ENCODE assay signal across 8 mouse cellular contexts in genomic region chr11:103015881-103016825, GRCm38 (mm10). TPM values are rescaled to one million over a fixed set of nuclear protein-coding genes. Genes with fewer than 3 reads are reported as not detected.
A peak's percentile ranks its signal among the peaks of the same experiment; 100 is the strongest.
DNase-seq lines count a peak whose midpoint lies in the region; ATAC-seq and TF ChIP-seq lines count a peak whose summit lies in the region.

No protein-coding gene starts in this region.

- 47% methylated on average over 27 of the region's 27 CpGs for WGBS in hindbrain, embryonic 11.5 days
- WGBS in midbrain, embryonic 11.5 days = 50% methylated on average over 27 of the region's 27 CpGs

- H3K27ac ChIP-seq in hindbrain, embryonic 11.5 days (ENCODE audit: low read depth, low read length) = peak overlapping the region; percentile 86
- peak overlapping the region; percentile 87 for H3K27ac ChIP-seq in midbrain, embryonic 11.5 days (ENCODE audit: low read depth, low read length)

- no peaks in the 10 kb centered on the region for H3K27me3 ChIP-seq in G1E (ENCODE audit: insufficient read depth, low read length)
- no peaks in the 10 kb centered on the region for H3K27me3 ChIP-seq in hindbrain, embryonic 11.5 days (ENCODE audit: control insufficient read depth, insufficient read depth, low read length)
- no peaks in the 10 kb centered on the region for H3K27me3 ChIP-seq in midbrain, embryonic 11.5 days (ENCODE audit: control insufficient read depth, insufficient read depth, low read length)

- ATAC-seq in G1E (ENCODE audit: extremely low read depth, insufficient number of reproducible peaks, low FRiP score, poor library complexity, severe bottlenecking) = no peak
- ATAC-seq in hindbrain, embryonic 11.5 days (ENCODE audit: low FRiP score) = no peak
- no peak for ATAC-seq in midbrain, embryonic 11.5 days (ENCODE audit: low FRiP score)
- no peak for ATAC-seq in granulocyte monocyte progenitor cell, adult 5-6 weeks (replicated peaks; ENCODE audit: poor library complexity, severe bottlenecking)

- DNase-seq in heart, adult 11 months = peak; percentile 88
- no peak for DNase-seq in heart, adult 18-20 months
- no peak for DNase-seq in G1E (ENCODE audit: low spot score)
- DNase-seq in hindbrain, embryonic 11.5 days (ENCODE audit: low spot score) = no peak
- peak; percentile 83 for DNase-seq in midbrain, embryonic 11.5 days (ENCODE audit: low spot score, missing footprints)
- DNase-seq in layer of hippocampus, adult 11-12 months (ENCODE audit: low spot score) = no peak
- no peak for DNase-seq in cerebellum, adult 11 months

- peaks cover 58% of the 10 kb centered on the region for H3K36me3 ChIP-seq in G1E (replicated peaks)
- 0 out of 2 replicates have a peak, but pooled peaks cover 2% of the 10 kb centered on the region for H3K36me3 ChIP-seq in hindbrain, embryonic 11.5 days (ENCODE audit: control insufficient read depth, insufficient read depth, low read length)
- H3K36me3 ChIP-seq in midbrain, embryonic 11.5 days (ENCODE audit: control insufficient read depth, insufficient read depth, low read length) = 0 out of 2 replicates have a peak, but pooled peaks cover 4% of the 10 kb centered on the region

- H3K4me2 ChIP-seq in hindbrain, embryonic 11.5 days (replicated peaks; ENCODE audit: low read depth, low read length) = peak overlapping the region; percentile 51
- peak overlapping the region; percentile 67 for H3K4me2 ChIP-seq in midbrain, embryonic 11.5 days

- TF ChIP-seq CTCF in G1E (IDR thresholded peaks at IDR 0.05; ENCODE audit: low read depth, low read length) = no peak

- H3K4me1 ChIP-seq in G1E (ENCODE audit: insufficient read depth, low read depth, low read length) = peaks cover 23% of the 10 kb centered on the region
- peaks cover 6% of the 10 kb centered on the region; the same call in 1 of the 2 replicates for H3K4me1 ChIP-seq in hindbrain, embryonic 11.5 days (replicated peaks; ENCODE audit: control insufficient read depth, insufficient read depth, low read length)
- H3K4me1 ChIP-seq in midbrain, embryonic 11.5 days (ENCODE audit: control insufficient read depth, insufficient read depth, low read length) = peaks cover 10% of the 10 kb centered on the region

- peak overlapping the region; percentile 85 for H3K4me3 ChIP-seq in G1E (ENCODE audit: low read depth, low read length)
- H3K4me3 ChIP-seq in hindbrain, embryonic 11.5 days (ENCODE audit: low read depth, low read length) = peak overlapping the region; percentile 64
- peak overlapping the region; percentile 85 for H3K4me3 ChIP-seq in midbrain, embryonic 11.5 days (ENCODE audit: low read depth, low read length)

- peak overlapping the region; percentile 76 for H3K9ac ChIP-seq in hindbrain, embryonic 11.5 days (ENCODE audit: low read depth, low read length)
- peak overlapping the region; percentile 86 for H3K9ac ChIP-seq in midbrain, embryonic 11.5 days (ENCODE audit: low read length)

- no peaks in the 10 kb centered on the region for H3K9me3 ChIP-seq in G1E (replicated peaks)
- no peaks in the 10 kb centered on the region for H3K9me3 ChIP-seq in hindbrain, embryonic 11.5 days (ENCODE audit: control insufficient read depth, low read length)
- no peaks in the 10 kb centered on the region for H3K9me3 ChIP-seq in midbrain, embryonic 11.5 days (ENCODE audit: control insufficient read depth, low read length)

RNA-seq across cellular contexts. Expression of gene Nmt1, which starts 11.8 kb away (rescaled TPM):
- 10 to 100 TPM; 67.5 to 74.8 TPM for total RNA-seq in heart, adult 18-20 months (2021)
- total RNA-seq in G1E (2014; fragmentation: Nextera tagmentation) (54.2 and 83.8 TPM in 2 replicates), G1E (2017) (40.0 and 51.2 TPM in 2 replicates)
- 5.9 and 9.2 TPM in 2 replicates for polyA plus RNA-seq in G1E (2012)
- 41.0 and 51.1 TPM in 2 replicates for polyA plus RNA-seq in hindbrain, embryonic 11.5 days (2014; fragmentation: Nextera tagmentation; extraction: Ambion mirVana)
- polyA plus RNA-seq in midbrain, embryonic 11.5 days (2014; fragmentation: Nextera tagmentation; extraction: Ambion mirVana) = 45.6 and 51.3 TPM in 2 replicates
- total RNA-seq in granulocyte monocyte progenitor cell, adult 5-6 weeks (2014; fragmentation: Nextera tagmentation) = 39.2 and 44.9 TPM in 2 replicates
- 54.1 and 58.9 TPM in 2 replicates for total RNA-seq in granulocyte monocyte progenitor cell, adult 5-6 weeks (2017)

RNA-seq across cellular contexts. Expression of gene Dcakd, which starts 12.0 kb away (rescaled TPM):
- total RNA-seq in heart, adult 18-20 months (2021) = 10 to 100 TPM; 60.9 to 72.9 TPM
- total RNA-seq in G1E (2014; fragmentation: Nextera tagmentation) = 87.1 and 95.3 TPM in 2 replicates
- 31.1 and 36.4 TPM in 2 replicates for total RNA-seq in G1E (2017)
- 191 and 199 TPM in 2 replicates for polyA plus RNA-seq in G1E (2012)
- 228 and 229 TPM in 2 replicates for polyA plus RNA-seq in hindbrain, embryonic 11.5 days (2014; fragmentation: Nextera tagmentation; extraction: Ambion mirVana)
- polyA plus RNA-seq in midbrain, embryonic 11.5 days (2014; fragmentation: Nextera tagmentation; extraction: Ambion mirVana) = 238 and 259 TPM in 2 replicates
- 30.5 and 40.9 TPM in 2 replicates for total RNA-seq in granulocyte monocyte progenitor cell, adult 5-6 weeks (2014; fragmentation: Nextera tagmentation)
- total RNA-seq in granulocyte monocyte progenitor cell, adult 5-6 weeks (2017) = 14.3 and 17.0 TPM in 2 replicates

Comparison
In these comparisons a context has a peak if more than half of its experiments do, and no peak if none do; other contexts are left out.
1. DNase-seq: peak in heart, adult 11 months (single experiment) and midbrain, embryonic 11.5 days (single experiment); none in heart, adult 18-20 months (0 of 2), G1E (single experiment), hindbrain, embryonic 11.5 days (single experiment), layer of hippocampus, adult 11-12 months (single experiment) and cerebellum, adult 11 months (single experiment).
2. Peak in every context shown above with its lines, with median percentiles within 50 percentile points of each other: H3K4me3 ChIP-seq.